Mouse (Mus musculus): ENCODE data around the gene Tnni2. TPM values are rescaled to one million over a fixed set of nuclear protein-coding genes. Genes with fewer than 3 reads are reported as not detected.

The Tnni2 gene
- polyA plus RNA-seq, 1 experiment, result 4.3 TPM

DNA sequence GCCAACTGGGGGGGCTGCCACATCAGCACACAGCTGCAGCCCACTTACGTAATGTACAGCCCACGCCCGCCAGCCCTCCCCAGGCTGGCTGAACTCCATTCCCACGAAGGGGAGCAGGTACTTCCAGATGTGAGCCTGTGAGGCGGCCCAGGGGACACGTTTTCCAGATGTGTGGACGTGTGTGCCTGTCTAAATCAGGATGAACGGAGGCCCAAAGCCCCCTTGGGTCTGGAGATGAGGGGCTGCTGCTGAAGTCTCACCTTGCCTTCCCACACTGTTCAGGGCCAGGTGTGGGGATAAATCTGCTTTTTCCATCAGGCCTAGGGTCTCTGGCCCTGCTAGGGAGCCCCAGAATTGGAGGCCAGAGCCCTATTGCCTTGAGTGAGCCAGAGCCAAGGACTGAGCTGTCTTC, 45.1 kb downstream of the Tnni2 start:
- Histone ChIP-seq H3K27ac (ENCODE audit: control insufficient read depth, insufficient read depth, low read length) (no peak overlapping the region), H3K36me3 (ENCODE audit: control insufficient read depth, insufficient read depth, low read length) (peaks cover 77% of the 10 kb centered on the region), H3K4me3 (ENCODE audit: control insufficient read depth, insufficient read depth, low read length) (no peak overlapping the region), H3K27me3 (ENCODE audit: control insufficient read depth, insufficient read depth, low read length) (no peaks in the 10 kb centered on the region), H3K4me1 (replicated peaks; ENCODE audit: control insufficient read depth, insufficient read depth, low read length) (peaks cover 6% of the 10 kb centered on the region)
- TF ChIP-seq POLR2A (IDR thresholded peaks at IDR 0.05; ENCODE audit: control insufficient read depth, extremely low read depth, insufficient read depth, low read length, poor library complexity), result no peak
- no peak for TF ChIP-seq CTCF (IDR thresholded peaks at IDR 0.05; ENCODE audit: borderline replicate concordance, control insufficient read depth, extremely low read depth, insufficient read depth, low read length, poor library complexity)
- 90% methylated on average over 8 of the region's 8 CpGs for WGBS
- DNase-seq, result no peak

DNA sequence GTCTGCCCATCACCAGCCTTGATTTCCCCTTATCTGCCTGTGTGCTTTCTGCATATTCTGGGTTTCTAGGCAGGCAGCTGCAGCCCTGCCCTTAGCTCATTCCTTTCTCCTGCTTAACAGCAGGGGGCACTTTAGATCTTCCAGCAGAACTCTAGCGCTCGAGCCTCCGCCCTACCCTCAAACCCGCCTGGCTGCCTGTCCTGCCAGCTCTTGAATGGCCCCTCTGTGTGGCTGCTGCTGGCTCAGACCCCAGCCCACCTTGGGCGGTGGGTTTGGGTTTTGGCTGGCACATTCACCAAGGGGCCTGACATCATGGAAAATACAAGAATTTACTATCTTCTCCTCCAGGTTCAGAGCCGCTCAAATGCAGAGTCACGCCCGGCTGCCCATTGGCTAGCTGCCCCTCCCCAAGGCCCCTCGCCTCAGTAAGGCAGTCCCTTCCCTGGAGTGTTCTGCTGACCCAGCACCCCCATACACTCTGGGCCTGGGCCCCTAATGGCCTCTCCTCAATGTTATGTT, 45.8 kb downstream of the Tnni2 start:
- Histone ChIP-seq H3K27ac (ENCODE audit: control insufficient read depth, insufficient read depth, low read length) (no peak overlapping the region), H3K27me3 (ENCODE audit: control insufficient read depth, insufficient read depth, low read length) (no peaks in the 10 kb centered on the region), H3K4me3 (ENCODE audit: control insufficient read depth, insufficient read depth, low read length) (no peak overlapping the region), H3K36me3 (ENCODE audit: control insufficient read depth, insufficient read depth, low read length) (peaks cover 83% of the 10 kb centered on the region), H3K4me1 (replicated peaks; ENCODE audit: control insufficient read depth, insufficient read depth, low read length) (no peaks in the 10 kb centered on the region)
- TF ChIP-seq POLR2A (IDR thresholded peaks at IDR 0.05; ENCODE audit: control insufficient read depth, extremely low read depth, insufficient read depth, low read length, poor library complexity) (no peak), CTCF (IDR thresholded peaks at IDR 0.05; ENCODE audit: borderline replicate concordance, control insufficient read depth, extremely low read depth, insufficient read depth, low read length, poor library complexity) (no peak)
- DNase-seq, result no peak
- 88% methylated on average over 9 of the region's 9 CpGs for WGBS

- Histone ChIP-seq H3K27me3 (ENCODE audit: control insufficient read depth, insufficient read depth, low read length) (no peaks in the 10 kb centered on the region), H3K4me3 (ENCODE audit: control insufficient read depth, insufficient read depth, low read length) (no peak overlapping the region), H3K4me1 (replicated peaks; ENCODE audit: control insufficient read depth, insufficient read depth, low read length) (no peaks in the 10 kb centered on the region), H3K36me3 (ENCODE audit: control insufficient read depth, insufficient read depth, low read length) (peaks cover 83% of the 10 kb centered on the region), H3K27ac (ENCODE audit: control insufficient read depth, insufficient read depth, low read length) (no peak overlapping the region)
- TF ChIP-seq CTCF (IDR thresholded peaks at IDR 0.05; ENCODE audit: borderline replicate concordance, control insufficient read depth, extremely low read depth, insufficient read depth, low read length, poor library complexity) (no peak), POLR2A (IDR thresholded peaks at IDR 0.05; ENCODE audit: control insufficient read depth, extremely low read depth, insufficient read depth, low read length, poor library complexity) (no peak)
- DNase-seq, result no peak
- WGBS, result 89% methylated on average over 3 of the region's 3 CpGs
Observed at GRCm38 (mm10) chr7:142488053-142488452, 46.4 kb downstream of the Tnni2 start.

- no peak for TF ChIP-seq POLR2A (IDR thresholded peaks at IDR 0.05; ENCODE audit: control insufficient read depth, extremely low read depth, insufficient read depth, low read length, poor library complexity)
- no peak for TF ChIP-seq CTCF (IDR thresholded peaks at IDR 0.05; ENCODE audit: borderline replicate concordance, control insufficient read depth, extremely low read depth, insufficient read depth, low read length, poor library complexity)
- DNase-seq, result no peak
- 96% methylated on average over 8 of the region's 8 CpGs for WGBS
- no peak overlapping the region for H3K4me3 ChIP-seq (ENCODE audit: control insufficient read depth, insufficient read depth, low read length)
- no peaks in the 10 kb centered on the region for H3K4me1 ChIP-seq (replicated peaks; ENCODE audit: control insufficient read depth, insufficient read depth, low read length)
- no peaks in the 10 kb centered on the region for H3K27me3 ChIP-seq (ENCODE audit: control insufficient read depth, insufficient read depth, low read length)
- H3K36me3 ChIP-seq (ENCODE audit: control insufficient read depth, insufficient read depth, low read length), result peaks cover 52% of the 10 kb centered on the region
- H3K27ac ChIP-seq (ENCODE audit: control insufficient read depth, insufficient read depth, low read length), result no peak overlapping the region
Observed at GRCm38 (mm10) chr7:142493535-142493934, 51.9 kb downstream of the Tnni2 start.

Other genes starting within 250 kb of the Tnni2 start
- gene Krtap5-3, start 240.4 kb upstream of the Tnni2 start, polyA plus RNA-seq (2012; rRNA removed), result not detected in 2 replicates
- gene Gm7579, start 229.9 kb upstream of the Tnni2 start, polyA plus RNA-seq (2012; rRNA removed), result not detected in 2 replicates
- not detected in 2 replicates for gene Krtap5-5, start 211.8 kb upstream of the Tnni2 start, polyA plus RNA-seq (2012; rRNA removed)
- 0.19 TPM in 1 of 2 replicates, not detected in the other for gene Gm40460, start 200.7 kb upstream of the Tnni2 start, polyA plus RNA-seq (2012; rRNA removed)
- gene Gm2431, start 183.5 kb upstream of the Tnni2 start, polyA plus RNA-seq (2012; rRNA removed), result not detected in 2 replicates
- gene Gm4559, start 167.4 kb upstream of the Tnni2 start, polyA plus RNA-seq (2012; rRNA removed), result not detected in 2 replicates
- not detected in 2 replicates for gene Krtap5-1, start 144.7 kb upstream of the Tnni2 start, polyA plus RNA-seq (2012; rRNA removed)
- not detected in 2 replicates for gene Krtap5-4, start 138.3 kb upstream of the Tnni2 start, polyA plus RNA-seq (2012; rRNA removed)
- 10.8 and 14.8 TPM in 2 replicates for gene Ifitm10, start 68.1 kb upstream of the Tnni2 start, polyA plus RNA-seq (2012; rRNA removed)
- gene Gm49369, start 59.1 kb upstream of the Tnni2 start, polyA plus RNA-seq (2012; rRNA removed), result 0.23 and 0.31 TPM in 2 replicates
- 762 and 992 TPM in 2 replicates for gene Ctsd, start 53.8 kb upstream of the Tnni2 start, polyA plus RNA-seq (2012; rRNA removed)
- 2.2 and 5.2 TPM in 2 replicates for gene Syt8, start 7.0 kb upstream of the Tnni2 start, polyA plus RNA-seq (2012; rRNA removed)
- gene Lsp1, start 19.0 kb downstream of the Tnni2 start, polyA plus RNA-seq (2012; rRNA removed), result 507 and 626 TPM in 2 replicates
- 1.1 and 2.2 TPM in 2 replicates for gene Tnnt3, start 57.0 kb downstream of the Tnni2 start, polyA plus RNA-seq (2012; rRNA removed)
- 16.7 and 21.3 TPM in 2 replicates for gene Mrpl23, start 90.9 kb downstream of the Tnni2 start, polyA plus RNA-seq (2012; rRNA removed)
- gene Igf2, start 225.0 kb downstream of the Tnni2 start, polyA plus RNA-seq (2012; rRNA removed), result 7.5 and 13.8 TPM in 2 replicates
- 0.04 and 0.11 TPM in 2 replicates for gene Gm49394, start 228.1 kb downstream of the Tnni2 start, polyA plus RNA-seq (2012; rRNA removed)